Mouse (Mus musculus) thymus, adult 2 months (tissue): Measurements from ENCODE around the gene Eif4e3.

Source experiments
- CTCF ChIP-seq: fragments of 200-500 bp; IDR thresholded peaks from 2 replicates; pipeline ENCODE4 v1.5.1; 2012; ENCODE audit warnings: mild to moderate bottlenecking, control low read depth, low read length, moderate library complexity, borderline replicate concordance; ENCODE audit not compliant: control insufficient read depth, poor library complexity, insufficient read depth; ENCODE audit errors: extremely low read depth
- POLR2A ChIP-seq: fragments of 200-500 bp; IDR thresholded peaks from 2 replicates; pipeline ENCODE4 v1.6.1; 2012; ENCODE audit warnings: mild to moderate bottlenecking, low read length, control low read depth, moderate library complexity; ENCODE audit not compliant: control insufficient read depth, poor library complexity, insufficient read depth; ENCODE audit errors: extremely low read depth

DNA sequence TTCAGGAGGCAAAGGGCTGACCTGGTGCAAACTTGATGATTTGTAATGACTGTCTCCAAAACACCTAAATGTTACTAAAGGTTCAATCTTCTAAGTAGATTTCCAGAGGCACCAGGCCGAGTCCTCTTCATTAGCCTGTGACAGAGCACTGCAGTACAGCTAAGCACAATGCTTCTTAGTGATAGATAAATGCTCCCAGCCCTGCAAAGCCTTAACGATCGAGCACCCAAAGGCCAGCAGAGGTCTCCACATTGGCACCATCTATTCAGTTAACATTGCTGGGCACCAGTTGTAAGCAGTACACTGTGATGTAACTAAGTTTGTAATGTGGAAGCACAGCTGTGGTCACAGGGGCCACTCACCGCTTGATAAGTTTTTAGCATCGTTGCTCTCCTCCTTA is 22.2 kb downstream of the Eif4e3 start:
- TF ChIP-seq CTCF (no peak), POLR2A (no peak)
